Mouse (Mus musculus) large intestine, adult 2 months (tissue): Measurements from ENCODE around the gene Gstp1. TPM values are rescaled to one million over a fixed set of nuclear protein-coding genes. Genes with fewer than 3 reads are reported as not detected.

Experiments used
- DNase-seq: peaks from one replicate; pipeline ENCODE4 v3.0.0-alpha.2; 2012; ENCODE audit warnings: low read depth, low spot score
- WGBS: fragments of 180-500 bp; shearing (Covaris S2); methylation state at CpG from one replicate; pipeline ENCODE4 v1.1.7; 2018; 5-methylcytosine and 5-hydroxymethylcytosine counted together
- polyA plus RNA-seq: library from polyadenylated mRNA; depleted of rRNA; stranded (reverse); fragments of >200 nt; gene quantifications from 2 replicates; pipeline ENCODE4 v1.2.3, GENCODE M21; 2012; rRNA removed

Gene Gstp1
- polyA plus RNA-seq, 1 experiment = 910 TPM

DNA sequence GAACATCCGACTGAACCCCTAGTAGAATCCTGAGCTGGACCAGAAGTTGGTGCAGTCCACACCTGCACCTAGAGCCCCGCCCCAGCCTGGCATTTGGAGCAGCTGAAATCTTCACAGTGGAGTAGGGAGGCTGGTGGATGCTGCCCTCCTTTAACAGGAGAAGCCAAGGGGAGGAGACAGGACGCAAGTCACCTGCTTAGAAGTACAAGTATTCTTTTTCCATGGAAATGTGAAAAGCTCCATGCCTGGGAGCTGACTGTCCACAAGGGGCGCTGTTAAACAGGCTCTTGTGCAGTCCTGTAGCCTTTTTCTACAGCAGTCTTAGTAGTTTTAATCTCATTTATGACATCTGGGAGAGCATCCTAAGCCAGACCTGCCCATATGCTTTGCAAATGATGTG, 49.0 kb downstream of the Gstp1 start:
- 88% methylated on average over 4 of the region's 4 CpGs for WGBS
- no peak for DNase-seq

DNA sequence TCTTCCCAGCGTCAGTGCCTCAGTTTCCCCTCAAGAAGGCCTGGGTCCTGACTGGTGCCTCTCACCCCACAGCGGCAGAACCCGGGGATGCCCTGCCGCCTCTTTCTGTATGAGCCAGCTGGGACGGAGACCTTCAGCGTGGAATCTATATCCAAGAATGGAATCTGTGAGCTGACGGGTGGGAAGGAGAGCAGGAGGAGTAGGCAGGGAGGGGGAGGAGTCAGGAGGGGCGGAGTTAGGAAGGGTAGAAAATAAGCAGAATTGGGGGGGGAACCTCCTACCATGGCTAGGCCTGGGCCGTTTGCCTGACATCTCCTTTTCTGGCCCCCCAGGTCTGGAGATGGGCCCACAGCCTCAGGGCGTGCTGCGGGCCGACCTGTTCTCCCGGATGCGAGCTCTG, 49.7 kb downstream of the Gstp1 start:
- 91% methylated on average over 14 of the region's 14 CpGs for WGBS
- no peak for DNase-seq

DNA sequence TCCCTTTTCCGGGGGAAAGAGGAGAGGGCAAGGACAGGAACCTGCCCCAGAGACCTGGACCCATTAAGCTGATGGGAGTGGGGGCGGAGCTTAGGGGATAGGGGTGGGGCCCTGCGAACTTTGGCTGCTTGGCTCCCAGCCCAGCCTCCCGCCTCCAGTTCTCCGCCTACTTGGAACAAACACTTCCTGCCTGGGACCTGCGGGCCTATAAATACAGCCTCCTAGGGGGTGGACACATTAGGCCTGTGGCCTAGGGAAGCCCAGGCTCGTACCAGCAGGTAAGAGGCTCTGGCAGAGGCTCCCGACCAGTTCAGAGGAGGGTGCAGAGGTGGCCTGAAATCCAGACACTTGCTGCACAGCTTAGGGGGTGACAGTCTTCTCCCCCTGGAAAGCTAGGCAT, 51.5 kb downstream of the Gstp1 start, which contains the start of gene Acy3:
TSS of gene Acy3 (plus strand) at position 237 of the 400 bp plus-strand sequence.
- WGBS = 3% methylated on average over 8 of the region's 8 CpGs
- DNase-seq = peak; percentile 73

Other genes with a start within 250 kb of the Gstp1 start
- gene Chka, start 186.2 kb downstream of the Gstp1 start, polyA plus RNA-seq = 49.1 and 75.4 TPM in 2 replicates
- gene Tcirg1, start 130.9 kb downstream of the Gstp1 start, polyA plus RNA-seq = 164 and 198 TPM in 2 replicates
- gene Ndufs8, start 125.2 kb downstream of the Gstp1 start, polyA plus RNA-seq = 417 TPM in 2 replicates
- 21.4 and 45.1 TPM in 2 replicates for gene Aldh3b1, start 108.2 kb downstream of the Gstp1 start, polyA plus RNA-seq
- gene Unc93b1, start 102.8 kb downstream of the Gstp1 start, polyA plus RNA-seq = 123 and 160 TPM in 2 replicates
- 0.16 and 0.95 TPM in 2 replicates for gene Aldh3b3, start 79.3 kb downstream of the Gstp1 start, polyA plus RNA-seq
- 1.3 and 2.0 TPM in 2 replicates for gene Aldh3b2, start 65.7 kb downstream of the Gstp1 start, polyA plus RNA-seq
- gene Acy3, start 51.4 kb downstream of the Gstp1 start, polyA plus RNA-seq = 42.5 and 88.2 TPM in 2 replicates
- gene Tbx10, start 45.2 kb downstream of the Gstp1 start, polyA plus RNA-seq = not detected in 2 replicates
- 7.7 and 10.5 TPM in 2 replicates for gene Nudt8, start 37.4 kb downstream of the Gstp1 start, polyA plus RNA-seq
- 1.0 and 2.2 TPM in 2 replicates for gene Gm49405, start 37.4 kb downstream of the Gstp1 start, polyA plus RNA-seq
- gene Doc2g, start 34.7 kb downstream of the Gstp1 start, polyA plus RNA-seq = 6.8 and 7.3 TPM in 2 replicates
- 152 and 205 TPM in 2 replicates for gene Ndufv1, start 25.2 kb downstream of the Gstp1 start, polyA plus RNA-seq
- gene Gstp2, start 8.0 kb upstream of the Gstp1 start, polyA plus RNA-seq = 188 and 228 TPM in 2 replicates
- gene Gstp3, start 21.6 kb upstream of the Gstp1 start, polyA plus RNA-seq = 19.4 and 21.9 TPM in 2 replicates
- gene Cabp2, start 43.6 kb upstream of the Gstp1 start, polyA plus RNA-seq = not detected in 2 replicates
- 319 and 372 TPM in 2 replicates for gene Cdk2ap2, start 59.2 kb upstream of the Gstp1 start, polyA plus RNA-seq
- 114 and 145 TPM in 2 replicates for gene Pitpnm1, start 62.0 kb upstream of the Gstp1 start, polyA plus RNA-seq
- gene Aip, start 87.9 kb upstream of the Gstp1 start, polyA plus RNA-seq = 62.8 and 63.6 TPM in 2 replicates
- 0.03 TPM in 1 of 2 replicates, not detected in the other for gene Gpr152, start 101.8 kb upstream of the Gstp1 start, polyA plus RNA-seq
- gene Cabp4, start 106.0 kb upstream of the Gstp1 start, polyA plus RNA-seq = 0.45 and 0.88 TPM in 2 replicates
- 385 and 500 TPM in 2 replicates for gene Coro1b, start 110.6 kb upstream of the Gstp1 start, polyA plus RNA-seq
- gene Ptprcap, start 115.6 kb upstream of the Gstp1 start, polyA plus RNA-seq = 56.3 and 62.6 TPM in 2 replicates
- 37.5 and 49.3 TPM in 2 replicates for gene Rps6kb2, start 125.4 kb upstream of the Gstp1 start, polyA plus RNA-seq
- 3.2 and 3.3 TPM in 2 replicates for gene Carns1, start 137.5 kb upstream of the Gstp1 start, polyA plus RNA-seq
- 23.0 TPM in 2 replicates for gene Tbc1d10c, start 153.3 kb upstream of the Gstp1 start, polyA plus RNA-seq
- gene Ppp1ca, start 154.1 kb upstream of the Gstp1 start, polyA plus RNA-seq = 374 and 382 TPM in 2 replicates
- gene Rad9a, start 163.7 kb upstream of the Gstp1 start, polyA plus RNA-seq = 25.5 and 26.9 TPM in 2 replicates
- gene Clcf1, start 176.3 kb upstream of the Gstp1 start, polyA plus RNA-seq = 7.4 and 8.4 TPM in 2 replicates
- gene AC109138.7, start 176.4 kb upstream of the Gstp1 start, polyA plus RNA-seq = not detected in 2 replicates
- gene Pold4, start 193.9 kb upstream of the Gstp1 start, polyA plus RNA-seq = 116 and 130 TPM in 2 replicates
- 102 and 151 TPM in 2 replicates for gene Ssh3, start 231.2 kb upstream of the Gstp1 start, polyA plus RNA-seq
- 2.0 and 2.4 TPM in 2 replicates for gene Ankrd13d, start 245.2 kb upstream of the Gstp1 start, polyA plus RNA-seq